In the genomic region with DNA sequence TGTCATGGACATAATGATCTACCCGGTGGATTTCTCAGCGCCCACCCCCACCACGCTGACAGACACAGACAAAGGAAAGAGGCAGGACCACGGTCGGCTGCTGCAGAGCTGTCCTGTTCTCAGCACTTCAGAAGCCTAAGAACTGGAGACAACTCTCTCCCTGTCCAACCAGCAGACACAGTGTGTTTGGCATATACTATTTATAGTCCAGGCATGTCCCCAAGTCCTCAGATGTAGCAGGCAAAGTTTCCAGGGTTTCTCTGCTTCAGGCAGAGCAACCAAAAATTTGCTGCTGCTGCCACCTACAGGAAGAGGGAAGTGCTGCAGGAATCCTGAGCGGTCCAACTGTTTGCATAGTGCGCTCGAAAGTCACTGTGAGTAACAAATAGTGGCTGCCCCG, we compare ENCODE assay signal across 8 mouse cellular contexts. TPM values are rescaled to one million over a fixed set of nuclear protein-coding genes. Genes with fewer than 3 reads are reported as not detected.
DNase-seq lines count a peak whose midpoint lies in the region; ATAC-seq and TF ChIP-seq lines count a peak whose summit lies in the region.

No protein-coding gene starts in this region.

- intact Hi-C loops in left cerebral cortex, postnatal 14 days (cut with DNase I), result loop anchor here (2.0 to 10.0 kb wide), 5 partner anchors 92 to 419 kb away; a partner anchor contains a TSS

- 32% methylated on average over 9 of the region's 9 CpGs for WGBS in hindbrain, embryonic 13.5 days
- whole genome bisulfite sequencing in midbrain, embryonic 14.5 days, result 28% methylated on average over 9 of the region's 9 CpGs

- no peak for DNase-seq in testis, postnatal 14 days (ENCODE audit: low spot score)
- peak; percentile 91 to 94 for DNase-seq in cerebellum, postnatal 14 days
- DNase-seq in frontal cortex, postnatal 25 days (ENCODE audit: low spot score in 2 of 2), result peak; percentile 73 to 79
- peak; percentile 90 to 93 for DNase-seq in left cerebral cortex, postnatal 14 days (ENCODE audit: low spot score in 2 of 2)
- peak; percentile 94 for DNase-seq in midbrain, embryonic 14.5 days
- peak; percentile 82 for DNase-seq in testis, postnatal 10 days (ENCODE audit: low spot score)

- no peaks in the 10 kb centered on the region for H3K27me3 ChIP-seq in testis, adult 2 months (ENCODE audit: control insufficient read depth, insufficient read depth, low read length)
- H3K27me3 ChIP-seq in hindbrain, embryonic 13.5 days, result peaks cover 11% of the 10 kb centered on the region; the same call in 1 of the 2 replicates
- H3K27me3 ChIP-seq in midbrain, embryonic 14.5 days (ENCODE audit: control insufficient read depth, insufficient read depth, low read length), result no peaks in the 10 kb centered on the region

- no peak for TF ChIP-seq POLR2A in testis, adult 2 months (IDR thresholded peaks at IDR 0.05; ENCODE audit: control insufficient read depth, low read depth, low read length)

- no peaks in the 10 kb centered on the region; the same call in 1 of the 2 replicates for H3K4me1 ChIP-seq in testis, adult 2 months (ENCODE audit: control insufficient read depth, insufficient read depth, low read length)
- 0 out of 2 replicates have a peak, but pooled peaks cover 7% of the 10 kb centered on the region for H3K4me1 ChIP-seq in hindbrain, embryonic 13.5 days (replicated peaks)
- no peaks in the 10 kb centered on the region for H3K4me1 ChIP-seq in midbrain, embryonic 14.5 days (ENCODE audit: control insufficient read depth, insufficient read depth, low read length)

- H3K27ac ChIP-seq in testis, adult 2 months (ENCODE audit: control insufficient read depth, insufficient read depth, low read depth, low read length), result no peak overlapping the region
- H3K27ac ChIP-seq in hindbrain, embryonic 13.5 days, result no peak overlapping the region
- no peak overlapping the region for H3K27ac ChIP-seq in midbrain, embryonic 14.5 days (replicated peaks; ENCODE audit: low read depth, low read length)

- TF ChIP-seq CTCF in testis, adult 2 months (IDR thresholded peaks at IDR 0.05; ENCODE audit: control insufficient read depth, insufficient read depth, insufficient replicate concordance, low read depth, low read length), result peak; percentile 76; the same call in 1 of the 2 replicates

- H3K4me2 ChIP-seq in hindbrain, embryonic 13.5 days, result no peak overlapping the region
- no peak overlapping the region; the same call in 1 of the 2 replicates for H3K4me2 ChIP-seq in midbrain, embryonic 14.5 days (ENCODE audit: low read length)

- H3K9me3 ChIP-seq in hindbrain, embryonic 13.5 days, result no peaks in the 10 kb centered on the region
- no peaks in the 10 kb centered on the region for H3K9me3 ChIP-seq in midbrain, embryonic 14.5 days (ENCODE audit: control insufficient read depth, low read length)

- no peak overlapping the region for H3K9ac ChIP-seq in hindbrain, embryonic 13.5 days
- no peak overlapping the region for H3K9ac ChIP-seq in midbrain, embryonic 14.5 days (replicated peaks; ENCODE audit: low read length)

- peak overlapping the region; percentile 88 for H3K4me3 ChIP-seq in testis, adult 2 months (ENCODE audit: control insufficient read depth, low read depth, low read length)
- H3K4me3 ChIP-seq in hindbrain, embryonic 13.5 days, result no peak overlapping the region
- no peak overlapping the region for H3K4me3 ChIP-seq in midbrain, embryonic 14.5 days (replicated peaks; ENCODE audit: low read depth, low read length)

- H3K36me3 ChIP-seq in testis, adult 2 months (ENCODE audit: control insufficient read depth, insufficient read depth, low read length), result no peaks in the 10 kb centered on the region
- H3K36me3 ChIP-seq in hindbrain, embryonic 13.5 days, result no peaks in the 10 kb centered on the region
- no peaks in the 10 kb centered on the region for H3K36me3 ChIP-seq in midbrain, embryonic 14.5 days (ENCODE audit: control insufficient read depth, insufficient read depth, low read length)

- ATAC-seq in hindbrain, embryonic 13.5 days (ENCODE audit: low FRiP score), result peak; percentile 54; the same call in 1 of the 2 replicates
- peak; percentile 46; the same call in 1 of the 2 replicates for ATAC-seq in midbrain, embryonic 14.5 days (ENCODE audit: low FRiP score, low TSS enrichment)

RNA-seq across cellular contexts. Expression of a gene that starts 11.3 kb away (rescaled TPM):
- polyA plus RNA-seq in testis, adult 2 months (2012; rRNA removed), result 215 and 237 TPM in 2 replicates
- 0.27 and 0.31 TPM in 2 replicates for polyA plus RNA-seq in hindbrain, embryonic 13.5 days (2015; fragmentation: Nextera tagmentation; extraction: Ambion mirVana)
- 10 to 100 TPM; 15.6 to 19.8 TPM for total RNA-seq in left cerebral cortex, postnatal 14 days (2021)
- polyA plus RNA-seq in midbrain, embryonic 14.5 days (2014; fragmentation: Nextera tagmentation; extraction: Ambion mirVana), result 0.15 and 0.22 TPM in 2 replicates

RNA-seq across cellular contexts. Expression of a gene that starts 51.7 kb away (rescaled TPM):
- polyA plus RNA-seq in testis, adult 2 months (2012; rRNA removed), result 5.6 and 6.4 TPM in 2 replicates
- polyA plus RNA-seq in hindbrain, embryonic 13.5 days (2015; fragmentation: Nextera tagmentation; extraction: Ambion mirVana), result 73.2 and 73.7 TPM in 2 replicates
- total RNA-seq in left cerebral cortex, postnatal 14 days (2021), result 100 to 1,000 TPM; 387 to 389 TPM
- polyA plus RNA-seq in midbrain, embryonic 14.5 days (2014; fragmentation: Nextera tagmentation; extraction: Ambion mirVana), result 42.5 and 55.0 TPM in 2 replicates

Comparison
In these comparisons a context has a peak if more than half of its experiments do, and no peak if none do; other contexts are left out.
1. RNA of a gene that starts 11.3 kb away (polyA plus RNA-seq): 215 to 237 TPM in testis, adult 2 months; 0.27 to 0.31 TPM in hindbrain, embryonic 13.5 days and 0.15 to 0.22 TPM in midbrain, embryonic 14.5 days; every median in the first group is over 100 times any median in the second.